Mouse (Mus musculus) heart, adult 2 months (tissue): ENCODE measurements around the gene Tcp11l2. TPM values are rescaled to one million over a fixed set of nuclear protein-coding genes. Genes with fewer than 3 reads are reported as not detected.

Experiments used
- DNase-seq, 2 experiments: peaks; one replicate each; pipeline ENCODE4 v3.0.0; 2021
- H3K27ac ChIP-seq: fragments of 200-600 bp; 2 replicates; pipeline ENCODE4 v1.8.1; 2022
- H3K27me3 ChIP-seq: fragments of 200-500 bp; 2 replicates; pipeline ENCODE4 v1.6.1; 2012; ENCODE audit warnings: mild to moderate bottlenecking, low read length, inconsistent platforms, mixed read lengths; ENCODE audit not compliant: control insufficient read depth, insufficient read depth
- H3K36me3 ChIP-seq: fragments of 200-500 bp; 2 replicates; pipeline ENCODE4 v1.6.1; 2012; ENCODE audit warnings: low read length, inconsistent platforms; ENCODE audit not compliant: control insufficient read depth, insufficient read depth
- H3K4me1 ChIP-seq: fragments of 200-500 bp; 2 replicates; pipeline ENCODE4 v1.6.1; 2011; ENCODE audit warnings: low read length; ENCODE audit not compliant: control insufficient read depth, insufficient read depth
- H3K4me3 ChIP-seq: fragments of 200-600 bp; 2 replicates; pipeline ENCODE4 v1.8.1; 2022
- H3K79me2 ChIP-seq: fragments of 200-500 bp; replicated peaks from 2 replicates; pipeline ENCODE4 v1.6.1; 2012; ENCODE audit warnings: mild to moderate bottlenecking, inconsistent platforms, low read length, moderate library complexity, mixed read lengths; ENCODE audit not compliant: control insufficient read depth, insufficient read depth
- H3K9ac ChIP-seq: fragments of 200-500 bp; 2 replicates; pipeline ENCODE4 v1.6.1; 2012; ENCODE audit warnings: low read depth, mild to moderate bottlenecking, control low read depth, inconsistent platforms, low read length, mixed read lengths
- CTCF ChIP-seq: fragments of 200-600 bp; IDR thresholded peaks from 2 replicates; pipeline ENCODE4 v1.8.1; 2022; ENCODE audit warnings: antibody characterized with exemption, mild to moderate bottlenecking, moderate library complexity
- EP300 ChIP-seq: fragments of 200-500 bp; IDR thresholded peaks from 2 replicates; pipeline ENCODE4 v1.6.1; 2011; ENCODE audit warnings: low read depth, low read length, control low read depth; ENCODE audit not compliant: insufficient read depth
- POLR2A ChIP-seq: fragments of 200-500 bp; IDR thresholded peaks from 2 replicates; pipeline ENCODE4 v1.6.1; 2011; ENCODE audit warnings: mild to moderate bottlenecking, low read depth, low read length, control low read depth; ENCODE audit not compliant: insufficient read depth
- WGBS: fragments of 180-500 bp; shearing (Covaris S2); methylation state at CpG from one replicate; pipeline ENCODE4 v1.1.7; 2018; 5-methylcytosine and 5-hydroxymethylcytosine counted together
- intact Hi-C: fragments of 180-260 bp; cut with DNase I; formaldehyde crosslinking; loops from one replicate; pipeline ENCODE4 v1.15.1; 2025
- polyA plus RNA-seq: library from polyadenylated mRNA; depleted of rRNA; stranded (reverse); fragments of >200 nt; gene quantifications from 2 replicates; pipeline ENCODE4 v1.2.3, GENCODE M21; 2012
- total RNA-seq, 2 experiments: library from RNA; stranded (reverse); gene quantifications; 2 replicates each; pipeline ENCODE4 v1.2.3; 2021

Gene Tcp11l2
- total and polyA plus RNA-seq, 3 experiments, result 118 to 157 (median 129) TPM

- H3K4me3 ChIP-seq, result no peak overlapping the region
- H3K27ac ChIP-seq, result no peak overlapping the region
- 90% methylated on average over 6 of the region's 6 CpGs for WGBS
- no peaks in the 10 kb centered on the region for H3K27me3 ChIP-seq
- H3K79me2 ChIP-seq, result no peaks in the 10 kb centered on the region
- no peaks in the 10 kb centered on the region for H3K36me3 ChIP-seq
- no peak for DNase-seq
- no peak overlapping the region for H3K9ac ChIP-seq
- intact Hi-C loops, result no loop called here
- TF ChIP-seq CTCF (no peak), POLR2A (no peak), EP300 (no peak)
- no peaks in the 10 kb centered on the region for H3K4me1 ChIP-seq
Measured at GRCm38 (mm10) chr10:84539651-84540050, 36.8 kb upstream of the Tcp11l2 start.

- H3K27me3 ChIP-seq, result no peaks in the 10 kb centered on the region
- no peaks in the 10 kb centered on the region for H3K36me3 ChIP-seq
- H3K9ac ChIP-seq, result no peak overlapping the region
- no peaks in the 10 kb centered on the region for H3K4me1 ChIP-seq
- 71% methylated on average over 11 of the region's 11 CpGs for WGBS
- DNase-seq, result no peak
- H3K27ac ChIP-seq, result no peak overlapping the region
- no peak for TF ChIP-seq EP300
- no peak for TF ChIP-seq CTCF
- TF ChIP-seq POLR2A, result no peak
- no peaks in the 10 kb centered on the region for H3K79me2 ChIP-seq
- no peak overlapping the region for H3K4me3 ChIP-seq
- intact Hi-C loops, result no loop called here
Measured at GRCm38 (mm10) chr10:84542802-84543658, 33.4 kb upstream of the Tcp11l2 start.

- Histone ChIP-seq H3K4me3 (no peak overlapping the region), H3K27ac (no peak overlapping the region), H3K27me3 (no peaks in the 10 kb centered on the region), H3K9ac (no peak overlapping the region), H3K36me3 (no peaks in the 10 kb centered on the region), H3K79me2 (no peaks in the 10 kb centered on the region), H3K4me1 (no peaks in the 10 kb centered on the region)
- 57% methylated on average over 7 of the region's 7 CpGs for WGBS
- peak in 1 of 2 experiments; percentile 35 for DNase-seq
- intact Hi-C loops, result no loop called here
- TF ChIP-seq EP300 (no peak), CTCF (no peak), POLR2A (no peak)
Measured at GRCm38 (mm10) chr10:84544841-84545610, 31.4 kb upstream of the Tcp11l2 start.

GRCm38 (mm10) chr10:84549146-84549919 lies 27.1 kb upstream of the Tcp11l2 start:
- H3K79me2 ChIP-seq, result no peaks in the 10 kb centered on the region
- H3K36me3 ChIP-seq, result no peaks in the 10 kb centered on the region
- peak in 1 of 2 experiments; percentile 26 for DNase-seq
- no peaks in the 10 kb centered on the region for H3K27me3 ChIP-seq
- no peaks in the 10 kb centered on the region for H3K4me1 ChIP-seq
- whole genome bisulfite sequencing, result 86% methylated on average over 17 of the region's 17 CpGs
- intact Hi-C loops, result no loop called here
- H3K4me3 ChIP-seq, result no peak overlapping the region
- TF ChIP-seq CTCF (no peak), POLR2A (no peak), EP300 (no peak)
- no peak overlapping the region for H3K9ac ChIP-seq
- no peak overlapping the region for H3K27ac ChIP-seq

- no peak for DNase-seq
- 68% methylated on average over 10 of the region's 10 CpGs for WGBS
- Histone ChIP-seq H3K4me1 (no peaks in the 10 kb centered on the region), H3K27ac (no peak overlapping the region), H3K9ac (no peak overlapping the region), H3K27me3 (no peaks in the 10 kb centered on the region), H3K79me2 (no peaks in the 10 kb centered on the region), H3K36me3 (no peaks in the 10 kb centered on the region), H3K4me3 (no peak overlapping the region)
- no peak for TF ChIP-seq POLR2A
- intact Hi-C loops, result no loop called here
Measured at GRCm38 (mm10) chr10:84549920-84550293, 26.5 kb upstream of the Tcp11l2 start.
